Mouse (Mus musculus) olfactory bulb, adult 2 months (tissue): ENCODE results near the gene Nipal3.

Experiments used
- CTCF ChIP-seq: fragments of 200-500 bp; IDR thresholded peaks from 2 replicates; pipeline ENCODE4 v1.5.1; 2012; ENCODE audit warnings: low read depth, mild to moderate bottlenecking, low read length, moderate library complexity; ENCODE audit not compliant: insufficient read depth
- POLR2A ChIP-seq: fragments of 200-500 bp; IDR thresholded peaks from 2 replicates; pipeline ENCODE4 v1.6.1; 2012; ENCODE audit warnings: mild to moderate bottlenecking, low read depth, low read length, moderate library complexity; ENCODE audit not compliant: insufficient read depth

- TF ChIP-seq POLR2A, result no peak
- no peak for TF ChIP-seq CTCF
Observed at GRCm38 (mm10) chr4:135425625-135426024, 69.2 kb downstream of the Nipal3 start.
